Mouse (Mus musculus): ENCODE data around the gene St6galnac5. TPM values are rescaled to one million over a fixed set of nuclear protein-coding genes. Genes with fewer than 3 reads are reported as not detected.

The St6galnac5 gene
- polyA plus RNA-seq, 1 experiment from 2014 or later = 1.2 TPM

- no peaks in the 10 kb centered on the region for H3K9me3 ChIP-seq (replicated peaks)
- H3K36me3 ChIP-seq = no peaks in the 10 kb centered on the region
- 70% methylated on average over 11 of the region's 11 CpGs for WGBS
- no peak for ATAC-seq (replicated peaks; ENCODE audit: low FRiP score)
- no peak overlapping the region for H3K4me2 ChIP-seq
- no peak overlapping the region for H3K27ac ChIP-seq
- peaks cover 47% of the 10 kb centered on the region for H3K27me3 ChIP-seq
- H3K4me1 ChIP-seq = peaks cover 24% of the 10 kb centered on the region
- H3K4me3 ChIP-seq (replicated peaks) = no peak overlapping the region
- no peak overlapping the region for H3K9ac ChIP-seq
Measured at GRCm38 (mm10) chr3:152979481-152980092, 2.5 kb downstream of the St6galnac5 start.

DNA sequence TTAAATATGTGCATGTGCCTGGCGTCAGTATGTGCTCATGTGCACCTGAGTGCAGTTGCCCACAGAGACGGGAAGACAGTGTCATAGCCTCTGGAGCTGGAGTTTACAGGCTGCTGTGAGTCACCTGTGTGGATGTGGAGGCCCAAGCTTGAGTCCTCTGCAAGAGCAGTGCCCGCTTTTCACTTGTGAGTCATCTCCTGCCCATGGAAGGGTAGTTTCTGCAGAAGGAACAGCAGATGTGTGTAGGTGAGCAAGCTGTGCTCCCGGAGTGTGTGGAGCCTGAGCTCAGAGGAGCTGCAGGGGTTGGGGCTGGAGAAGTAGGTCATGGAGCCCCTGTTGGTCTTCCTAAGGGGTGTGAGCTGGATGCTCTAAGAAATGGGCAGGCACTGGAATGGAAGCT, 10.7 kb downstream of the St6galnac5 start:
- WGBS = 89% methylated on average over 4 of the region's 4 CpGs
- no peak overlapping the region for H3K4me2 ChIP-seq
- ATAC-seq (replicated peaks; ENCODE audit: low FRiP score) = no peak
- no peak overlapping the region for H3K27ac ChIP-seq
- no peak overlapping the region for H3K4me3 ChIP-seq (replicated peaks)
- no peaks in the 10 kb centered on the region for H3K9me3 ChIP-seq (replicated peaks)
- H3K4me1 ChIP-seq = no peaks in the 10 kb centered on the region
- no peak overlapping the region for H3K9ac ChIP-seq
- no peaks in the 10 kb centered on the region for H3K36me3 ChIP-seq
- no peaks in the 10 kb centered on the region for H3K27me3 ChIP-seq

GRCm38 (mm10) chr3:152969774-152970347, 12.2 kb downstream of the St6galnac5 start:
- H3K27me3 ChIP-seq = no peaks in the 10 kb centered on the region
- H3K9ac ChIP-seq = no peak overlapping the region
- ATAC-seq (replicated peaks; ENCODE audit: low FRiP score) = no peak
- H3K4me1 ChIP-seq = no peaks in the 10 kb centered on the region
- no peak overlapping the region for H3K4me2 ChIP-seq
- 74% methylated on average over 16 of the region's 16 CpGs for WGBS
- H3K9me3 ChIP-seq (replicated peaks) = no peaks in the 10 kb centered on the region
- H3K36me3 ChIP-seq = no peaks in the 10 kb centered on the region
- no peak overlapping the region for H3K27ac ChIP-seq
- no peak overlapping the region for H3K4me3 ChIP-seq (replicated peaks)

- no peak overlapping the region for H3K4me3 ChIP-seq (replicated peaks)
- H3K27me3 ChIP-seq = no peaks in the 10 kb centered on the region
- no peak overlapping the region for H3K4me2 ChIP-seq
- no peak overlapping the region for H3K27ac ChIP-seq
- H3K36me3 ChIP-seq = no peaks in the 10 kb centered on the region
- WGBS = 56% methylated on average over 10 of the region's 10 CpGs
- no peak for ATAC-seq (replicated peaks; ENCODE audit: low FRiP score)
- no peaks in the 10 kb centered on the region for H3K9me3 ChIP-seq (replicated peaks)
- no peak overlapping the region for H3K9ac ChIP-seq
- no peaks in the 10 kb centered on the region for H3K4me1 ChIP-seq
Measured at GRCm38 (mm10) chr3:152961855-152962376, 20.1 kb downstream of the St6galnac5 start.

GRCm38 (mm10) chr3:152958358-152959150, 23.5 kb downstream of the St6galnac5 start:
- no peak for ATAC-seq (replicated peaks; ENCODE audit: low FRiP score)
- H3K4me3 ChIP-seq (replicated peaks) = no peak overlapping the region
- no peaks in the 10 kb centered on the region for H3K27me3 ChIP-seq
- no peak overlapping the region for H3K4me2 ChIP-seq
- no peaks in the 10 kb centered on the region for H3K4me1 ChIP-seq
- H3K27ac ChIP-seq = no peak overlapping the region
- H3K9ac ChIP-seq = no peak overlapping the region
- WGBS = 71% methylated on average over 11 of the region's 11 CpGs
- H3K36me3 ChIP-seq = no peaks in the 10 kb centered on the region
- no peaks in the 10 kb centered on the region for H3K9me3 ChIP-seq (replicated peaks)

GRCm38 (mm10) chr3:152956771-152957170, 25.3 kb downstream of the St6galnac5 start:
- no peaks in the 10 kb centered on the region for H3K9me3 ChIP-seq (replicated peaks)
- H3K4me2 ChIP-seq = no peak overlapping the region
- no peaks in the 10 kb centered on the region for H3K36me3 ChIP-seq
- no peaks in the 10 kb centered on the region for H3K27me3 ChIP-seq
- H3K4me1 ChIP-seq = 0 out of 2 replicates have a peak, but pooled peaks cover 3% of the 10 kb centered on the region
- no peak for ATAC-seq (replicated peaks; ENCODE audit: low FRiP score)
- no peak overlapping the region for H3K27ac ChIP-seq
- no peak overlapping the region for H3K9ac ChIP-seq
- WGBS = 82% methylated on average over 4 of the region's 4 CpGs
- no peak overlapping the region for H3K4me3 ChIP-seq (replicated peaks)

DNA sequence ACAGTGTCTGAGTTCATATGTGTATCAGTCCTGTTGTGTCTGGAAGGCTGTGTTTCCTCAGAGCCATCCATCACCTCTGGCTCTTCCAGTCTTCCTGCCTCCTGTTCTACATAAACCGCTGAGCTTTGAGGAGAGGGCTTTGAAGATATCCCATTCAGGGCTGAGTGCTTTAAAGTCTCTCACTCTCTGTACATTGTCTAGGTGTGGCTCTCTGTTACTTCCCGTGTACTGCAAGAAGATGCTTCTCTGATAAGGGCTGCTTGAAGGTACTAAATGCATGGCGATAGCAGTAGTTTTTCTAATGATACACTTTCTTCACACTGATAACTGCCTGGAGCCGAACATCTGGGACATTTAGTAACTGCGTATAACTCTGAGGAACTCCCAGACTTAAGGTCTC, 26.0 kb downstream of the St6galnac5 start:
- Histone ChIP-seq H3K9me3 (replicated peaks) (no peaks in the 10 kb centered on the region), H3K36me3 (no peaks in the 10 kb centered on the region), H3K27ac (no peak overlapping the region), H3K4me2 (no peak overlapping the region), H3K4me1 (0 out of 2 replicates have a peak, but pooled peaks cover 3% of the 10 kb centered on the region), H3K9ac (no peak overlapping the region), H3K27me3 (no peaks in the 10 kb centered on the region), H3K4me3 (replicated peaks) (no peak overlapping the region)
- no peak for ATAC-seq (replicated peaks; ENCODE audit: low FRiP score)
- WGBS = 64% methylated on average over 5 of the region's 5 CpGs

- no peaks in the 10 kb centered on the region for H3K36me3 ChIP-seq
- no peak overlapping the region for H3K4me3 ChIP-seq (replicated peaks)
- H3K9me3 ChIP-seq (replicated peaks) = no peaks in the 10 kb centered on the region
- H3K4me2 ChIP-seq = no peak overlapping the region
- 0 out of 2 replicates have a peak, but pooled peaks cover 3% of the 10 kb centered on the region for H3K4me1 ChIP-seq
- 62% methylated on average over 11 of the region's 11 CpGs for WGBS
- H3K27ac ChIP-seq = no peak overlapping the region
- no peaks in the 10 kb centered on the region for H3K27me3 ChIP-seq
- no peak for ATAC-seq (replicated peaks; ENCODE audit: low FRiP score)
- H3K9ac ChIP-seq = no peak overlapping the region
Measured at GRCm38 (mm10) chr3:152951634-152952545, 30.2 kb downstream of the St6galnac5 start.

DNA sequence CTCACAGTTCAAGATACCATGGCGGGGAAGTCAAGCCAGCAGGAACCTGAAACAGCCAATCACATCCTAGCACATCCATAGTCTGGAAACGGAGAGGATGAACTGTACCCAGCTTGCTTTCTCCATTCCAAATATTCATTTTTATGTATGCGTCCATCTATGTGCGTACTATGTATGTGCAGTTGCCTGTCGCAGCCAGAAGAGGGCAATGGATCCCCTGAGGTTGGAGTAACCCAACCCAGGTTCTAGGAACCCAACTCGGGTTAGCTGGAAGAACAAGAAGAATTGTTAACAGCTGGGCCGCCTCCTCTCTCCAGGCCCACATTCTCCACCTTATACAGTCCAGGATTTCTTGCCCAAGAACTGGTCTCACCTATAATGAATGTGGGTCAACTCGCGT, 31.1 kb downstream of the St6galnac5 start:
- H3K4me2 ChIP-seq = no peak overlapping the region
- H3K4me1 ChIP-seq = 0 out of 2 replicates have a peak, but pooled peaks cover 3% of the 10 kb centered on the region
- no peak overlapping the region for H3K4me3 ChIP-seq (replicated peaks)
- no peak overlapping the region for H3K9ac ChIP-seq
- H3K9me3 ChIP-seq (replicated peaks) = no peaks in the 10 kb centered on the region
- H3K27ac ChIP-seq = no peak overlapping the region
- ATAC-seq (replicated peaks; ENCODE audit: low FRiP score) = no peak
- H3K27me3 ChIP-seq = no peaks in the 10 kb centered on the region
- no peaks in the 10 kb centered on the region for H3K36me3 ChIP-seq
- 90% methylated on average over 9 of the region's 9 CpGs for WGBS

GRCm38 (mm10) chr3:152950299-152950698, 31.7 kb downstream of the St6galnac5 start:
- Histone ChIP-seq H3K4me2 (no peak overlapping the region), H3K9ac (no peak overlapping the region), H3K36me3 (no peaks in the 10 kb centered on the region), H3K4me1 (0 out of 2 replicates have a peak, but pooled peaks cover 3% of the 10 kb centered on the region), H3K27ac (no peak overlapping the region), H3K4me3 (replicated peaks) (no peak overlapping the region), H3K9me3 (replicated peaks) (no peaks in the 10 kb centered on the region), H3K27me3 (no peaks in the 10 kb centered on the region)
- WGBS = 92% methylated on average over 5 of the region's 5 CpGs
- no peak for ATAC-seq (replicated peaks; ENCODE audit: low FRiP score)

GRCm38 (mm10) chr3:152949233-152949777, 32.7 kb downstream of the St6galnac5 start:
- Histone ChIP-seq H3K4me2 (no peak overlapping the region), H3K4me1 (0 out of 2 replicates have a peak, but pooled peaks cover 3% of the 10 kb centered on the region), H3K36me3 (no peaks in the 10 kb centered on the region), H3K4me3 (replicated peaks) (no peak overlapping the region), H3K9me3 (replicated peaks) (no peaks in the 10 kb centered on the region), H3K27me3 (no peaks in the 10 kb centered on the region), H3K9ac (no peak overlapping the region), H3K27ac (no peak overlapping the region)
- 93% methylated on average over 15 of the region's 15 CpGs for WGBS
- ATAC-seq (replicated peaks; ENCODE audit: low FRiP score) = peak; percentile 54; the same call in 1 of the 2 replicates

Measured in kidney, embryonic 15.5 days (tissue).